Mouse (Mus musculus): ENCODE data around the gene Olfr860.
"Not testable (repeated sequence)": the region's sequence is repeated elsewhere in the genome, so short reads cannot be mapped to it uniquely, and the experiment has no call there.

Gene Olfr860

DNA sequence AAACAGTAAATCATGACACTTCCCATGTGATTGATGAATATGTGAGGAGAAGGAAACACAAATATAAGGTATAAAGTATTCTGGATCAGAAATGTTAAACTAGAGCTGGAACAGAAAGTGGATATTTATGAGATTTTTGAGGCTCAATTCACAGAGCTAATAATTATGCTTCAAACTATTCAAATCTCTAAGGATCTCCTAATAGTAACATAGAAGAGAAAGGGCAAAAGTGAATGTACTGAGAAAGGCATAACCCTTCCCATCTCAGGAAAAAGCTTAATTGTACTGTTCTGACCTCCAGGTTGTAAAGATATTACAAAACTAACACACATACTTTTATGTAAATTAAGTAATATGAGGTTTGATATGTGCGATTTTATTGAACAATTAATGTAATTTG, at the start of gene Olfr860:
Olfr860 (minus strand) TSS at position 101 of the 400 bp plus-strand sequence.
- no peak for DNase-seq

DNA sequence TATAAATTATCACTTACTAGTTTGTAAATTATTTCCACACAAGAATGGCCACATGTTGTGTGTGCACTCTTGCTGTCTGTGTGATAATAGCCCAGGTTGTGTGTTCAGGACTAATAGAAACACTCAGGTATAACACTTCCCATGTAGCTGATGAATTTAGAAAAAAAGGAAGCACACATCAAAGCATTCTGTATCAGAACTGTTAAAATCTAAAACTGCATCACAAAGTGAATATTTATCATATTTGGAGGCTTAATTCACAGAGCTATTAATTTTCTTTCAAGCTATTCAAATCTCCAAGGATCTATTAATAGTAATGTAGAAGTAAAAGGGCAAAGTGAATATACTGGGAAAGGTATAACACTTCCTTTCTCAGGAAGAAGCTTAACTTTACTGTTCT, 38.4 kb upstream of the Olfr860 start, which contains the start of gene Olfr862:
Olfr862 (minus strand) TSS at position 101 of the 400 bp plus-strand sequence.
- no peak for DNase-seq

DNA sequence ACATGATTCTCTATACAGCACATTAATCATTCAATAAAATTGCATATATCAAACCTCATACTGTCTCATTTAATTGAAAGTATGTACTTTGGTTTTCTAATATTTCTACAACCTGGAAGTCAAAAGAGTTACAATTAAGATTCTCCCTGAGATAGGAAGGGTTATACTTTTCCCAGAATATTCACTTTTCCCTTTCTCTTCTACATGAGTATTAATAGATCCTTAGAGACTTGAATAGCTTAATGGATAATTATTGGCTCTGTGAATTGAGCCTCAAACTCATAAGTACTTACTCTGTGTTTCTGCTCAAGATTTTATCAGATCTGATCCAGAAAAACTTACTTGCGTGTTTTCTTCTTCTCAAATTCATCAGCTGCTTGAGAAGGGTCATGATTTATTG, 44.9 kb downstream of the Olfr860 start, which contains the start of gene Olfr859:
Olfr859 (plus strand) TSS at position 301 of the 400 bp plus-strand sequence.
- not testable (repeated sequence) for DNase-seq

DNA sequence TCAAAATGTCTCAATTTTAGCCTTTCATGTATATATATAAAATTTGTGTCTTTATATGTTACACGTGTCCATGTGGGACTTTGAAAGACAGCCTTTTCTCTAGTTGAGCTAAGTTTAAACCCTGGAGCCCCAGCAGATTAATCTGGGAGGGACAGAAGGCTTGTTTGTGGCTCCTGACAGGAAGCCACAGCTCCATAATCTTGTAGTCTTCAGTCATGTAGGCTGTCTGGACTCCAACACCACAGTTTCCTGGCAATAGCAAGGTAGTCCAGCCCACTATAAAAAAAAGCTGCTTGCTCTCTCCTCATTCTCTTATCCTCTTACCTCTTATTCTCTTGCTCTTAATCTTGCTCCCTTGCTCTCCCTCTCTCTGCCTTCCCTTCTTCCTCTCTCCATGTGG, 46.5 kb downstream of the Olfr860 start:
- DNase-seq: no peak
